ENCODE assay signal across 8 mouse cellular contexts in the genomic region with DNA sequence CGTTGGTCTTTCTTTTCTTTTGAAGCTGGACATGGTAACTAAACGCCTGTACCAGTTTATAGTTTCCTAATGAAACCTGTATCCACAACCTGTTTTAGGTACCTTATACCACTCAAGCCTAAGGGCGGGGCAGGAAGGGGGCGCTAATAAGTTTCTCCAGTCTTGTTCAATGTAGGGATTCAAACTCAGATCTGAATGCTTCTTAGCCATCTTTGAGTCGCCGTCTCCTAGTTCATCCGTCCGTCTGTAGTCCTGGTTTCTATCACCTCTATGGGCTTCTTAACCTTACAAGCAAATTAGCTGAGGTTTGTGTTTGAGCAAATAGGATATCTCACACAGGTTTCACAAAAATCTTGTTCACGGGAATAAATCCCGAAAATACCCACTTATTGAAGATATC. TPM values are rescaled to one million over a fixed set of nuclear protein-coding genes. Genes with fewer than 3 reads are reported as not detected.
DNase-seq lines count a peak whose midpoint lies in the region; ATAC-seq and TF ChIP-seq lines count a peak whose summit lies in the region.

No protein-coding gene starts in this region.

- peak overlapping the region; percentile 98 for H3K4me3 ChIP-seq in heart, embryonic 10.5 days
- peak overlapping the region; percentile 98 for H3K4me3 ChIP-seq in ES-Bruce4 (ENCODE audit: low read depth, low read length)
- peak overlapping the region; percentile 98 for H3K4me3 ChIP-seq in forebrain, embryonic 16.5 days (replicated peaks; ENCODE audit: low read length)
- H3K4me3 ChIP-seq in liver, embryonic 11.5 days (ENCODE audit: low read depth, low read length): peak overlapping the region; percentile 95
- H3K4me3 ChIP-seq in small intestine, adult 2 months (ENCODE audit: low read depth, low read length): peak overlapping the region; percentile 82

- TF ChIP-seq EP300 in ES-Bruce4 (IDR thresholded peaks at IDR 0.05; ENCODE audit: insufficient read depth, low read depth, low read length): no peak

- H3K4me1 ChIP-seq in heart, embryonic 10.5 days: peaks cover 29% of the 10 kb centered on the region
- H3K4me1 ChIP-seq in ES-Bruce4 (ENCODE audit: control insufficient read depth, insufficient read depth, low read length): peaks cover 2% of the 10 kb centered on the region
- H3K4me1 ChIP-seq in forebrain, embryonic 16.5 days (replicated peaks; ENCODE audit: control insufficient read depth, insufficient read depth, low read length): peaks cover 40% of the 10 kb centered on the region
- H3K4me1 ChIP-seq in liver, embryonic 11.5 days (replicated peaks; ENCODE audit: control insufficient read depth, insufficient read depth, low read length): peaks cover 20% of the 10 kb centered on the region
- H3K4me1 ChIP-seq in small intestine, adult 2 months (ENCODE audit: control insufficient read depth, insufficient read depth, insufficient read length, low read length): peaks cover 6% of the 10 kb centered on the region

- peak overlapping the region; percentile 77 for H3K9ac ChIP-seq in ES-Bruce4 (ENCODE audit: low read depth, poor library complexity, severe bottlenecking)
- peak overlapping the region; percentile 96 for H3K9ac ChIP-seq in forebrain, embryonic 16.5 days (replicated peaks; ENCODE audit: low read depth, low read length)
- H3K9ac ChIP-seq in liver, embryonic 11.5 days (ENCODE audit: low read depth, low read length): peak overlapping the region; percentile 96

- H3K9me3 ChIP-seq in heart, embryonic 10.5 days: no peaks in the 10 kb centered on the region
- no peaks in the 10 kb centered on the region for H3K9me3 ChIP-seq in ES-Bruce4 (replicated peaks; ENCODE audit: control insufficient read depth, insufficient read depth, low read length, poor library complexity, severe bottlenecking)
- H3K9me3 ChIP-seq in forebrain, embryonic 16.5 days (ENCODE audit: control insufficient read depth, low read length): no peaks in the 10 kb centered on the region
- H3K9me3 ChIP-seq in liver, embryonic 11.5 days (ENCODE audit: control insufficient read depth, low read length): no peaks in the 10 kb centered on the region

- TF ChIP-seq CTCF in ES-Bruce4 (IDR thresholded peaks at IDR 0.05; ENCODE audit: low read depth, low read length): no peak
- TF ChIP-seq CTCF in small intestine, adult 2 months (IDR thresholded peaks at IDR 0.05; ENCODE audit: extremely low read depth, insufficient read length, insufficient replicate concordance, low read depth, low read length): no peak

- DNase-seq in heart, embryonic 10.5 days (ENCODE audit: low spot score): no peak
- DNase-seq in heart, postnatal 4 days: no peak
- DNase-seq in liver, embryonic 11.5 days (ENCODE audit: low spot score): no peak
- DNase-seq in ovary, postnatal 36 days (ENCODE audit: low spot score): no peak
- no peak for DNase-seq in urinary bladder, adult 2 months (ENCODE audit: low spot score)

- peaks cover 9% of the 10 kb centered on the region for H3K36me3 ChIP-seq in heart, embryonic 10.5 days
- 0 out of 2 replicates have a peak, but pooled peaks cover 2% of the 10 kb centered on the region for H3K36me3 ChIP-seq in ES-Bruce4 (ENCODE audit: control insufficient read depth, insufficient read depth, low read length, poor library complexity, severe bottlenecking)
- H3K36me3 ChIP-seq in forebrain, embryonic 16.5 days (ENCODE audit: control insufficient read depth, insufficient read depth): peaks cover under 1% of the 10 kb centered on the region; the same call in 1 of the 2 replicates
- no peaks in the 10 kb centered on the region for H3K36me3 ChIP-seq in liver, embryonic 11.5 days (ENCODE audit: control insufficient read depth, insufficient read depth, low read length)
- H3K36me3 ChIP-seq in small intestine, adult 2 months (ENCODE audit: control insufficient read depth, insufficient read depth, low read length): no peaks in the 10 kb centered on the region

- H3K27me3 ChIP-seq in heart, embryonic 10.5 days (ENCODE audit: insufficient read depth, poor library complexity, severe bottlenecking): no peaks in the 10 kb centered on the region
- no peaks in the 10 kb centered on the region for H3K27me3 ChIP-seq in ES-Bruce4 (ENCODE audit: control insufficient read depth, insufficient read depth, low read length, poor library complexity, severe bottlenecking)
- H3K27me3 ChIP-seq in forebrain, embryonic 16.5 days (replicated peaks; ENCODE audit: control insufficient read depth, insufficient read depth, low read length): no peaks in the 10 kb centered on the region
- no peaks in the 10 kb centered on the region for H3K27me3 ChIP-seq in liver, embryonic 11.5 days (replicated peaks; ENCODE audit: control insufficient read depth, insufficient read depth, low read length)
- no peaks in the 10 kb centered on the region for H3K27me3 ChIP-seq in small intestine, adult 2 months (ENCODE audit: control insufficient read depth, insufficient read depth, low read length)

- WGBS in heart, embryonic 10.5 days: 5% methylated on average over 10 of the region's 10 CpGs
- 4% methylated on average over 10 of the region's 10 CpGs for WGBS in forebrain, embryonic 16.5 days
- 6% methylated on average over 10 of the region's 10 CpGs for WGBS in liver, embryonic 11.5 days
- WGBS in small intestine, adult 2 months: 2% methylated on average over 10 of the region's 10 CpGs

- peak overlapping the region; percentile 98 for H3K27ac ChIP-seq in heart, embryonic 10.5 days
- peak overlapping the region; percentile 74 for H3K27ac ChIP-seq in ES-Bruce4 (ENCODE audit: insufficient read depth, low read length)
- peak overlapping the region; percentile 98 for H3K27ac ChIP-seq in forebrain, embryonic 16.5 days (ENCODE audit: low read length)
- H3K27ac ChIP-seq in liver, embryonic 11.5 days (ENCODE audit: low read depth, low read length): peak overlapping the region; percentile 95
- peak overlapping the region; percentile 95 for H3K27ac ChIP-seq in small intestine, adult 2 months (ENCODE audit: insufficient read depth, low read depth, low read length)

- TF ChIP-seq POLR2A in ES-Bruce4 (IDR thresholded peaks at IDR 0.05; ENCODE audit: insufficient read depth, low read length): no peak
- no peak for TF ChIP-seq POLR2A in small intestine, adult 2 months (IDR thresholded peaks at IDR 0.05; ENCODE audit: low read depth, low read length)

- peak overlapping the region; percentile 76 for H3K4me2 ChIP-seq in forebrain, embryonic 16.5 days (ENCODE audit: low read length)
- H3K4me2 ChIP-seq in liver, embryonic 11.5 days: peak overlapping the region; percentile 87

- 0 out of 2 replicates have a peak, but pooled peaks have one; percentile 0 for ATAC-seq in forebrain, embryonic 16.5 days
- no peak for ATAC-seq in liver, embryonic 11.5 days (replicated peaks; ENCODE audit: low FRiP score)

RNA-seq across cellular contexts. Expression of gene Pex12, which starts 0.3 kb away (rescaled TPM):
- 9.6 and 11.9 TPM in 2 replicates for polyA plus RNA-seq in heart, embryonic 10.5 days (2016; fragmentation: Nextera tagmentation; extraction: Ambion mirVana)
- total RNA-seq in heart, postnatal 4 days (2021): 10 to 100 TPM in 1 of 2 experiments, 1 to 10 TPM in 1; 7.1 to 10.0 TPM
- polyA plus RNA-seq in ES-Bruce4 (2011; ENCODE audit: insufficient read depth, insufficient read length, low read depth, missing spikeins): 10.4 and 11.8 TPM in 2 replicates
- 19.1 and 22.5 TPM in 2 replicates for polyA plus RNA-seq in forebrain, embryonic 16.5 days (2015; fragmentation: Nextera tagmentation; extraction: Ambion mirVana)
- polyA plus RNA-seq in liver, embryonic 11.5 days (2014; fragmentation: Nextera tagmentation; extraction: Ambion mirVana): 12.4 and 13.7 TPM in 2 replicates
- polyA plus RNA-seq in small intestine, adult 2 months (2012; rRNA removed): 2.0 and 3.8 TPM in 2 replicates
- 10.6 and 11.0 TPM in 2 replicates for polyA plus RNA-seq in urinary bladder, adult 2 months (2012; rRNA removed)

RNA-seq across cellular contexts. Expression of gene Ap2b1, which starts 3.3 kb away (rescaled TPM):
- polyA plus RNA-seq in heart, embryonic 10.5 days (2016; fragmentation: Nextera tagmentation; extraction: Ambion mirVana): 48.2 and 55.0 TPM in 2 replicates
- 10 to 100 TPM; 76.7 to 83.4 TPM for total RNA-seq in heart, postnatal 4 days (2021)
- 190 and 196 TPM in 2 replicates for polyA plus RNA-seq in ES-Bruce4 (2011; ENCODE audit: insufficient read depth, insufficient read length, low read depth, missing spikeins)
- 122 and 125 TPM in 2 replicates for polyA plus RNA-seq in forebrain, embryonic 16.5 days (2015; fragmentation: Nextera tagmentation; extraction: Ambion mirVana)
- 52.2 and 56.3 TPM in 2 replicates for polyA plus RNA-seq in liver, embryonic 11.5 days (2014; fragmentation: Nextera tagmentation; extraction: Ambion mirVana)
- polyA plus RNA-seq in small intestine, adult 2 months (2012; rRNA removed): 11.3 and 27.1 TPM in 2 replicates
- 37.1 and 46.7 TPM in 2 replicates for polyA plus RNA-seq in urinary bladder, adult 2 months (2012; rRNA removed)

RNA-seq across cellular contexts. Expression of gene Slfn14, which starts 15.6 kb away (rescaled TPM):
- 0.58 and 0.79 TPM in 2 replicates for polyA plus RNA-seq in heart, embryonic 10.5 days (2016; fragmentation: Nextera tagmentation; extraction: Ambion mirVana)
- total RNA-seq in heart, postnatal 4 days (2021): under 1 TPM; 0.14 to 0.20 TPM
- not detected in 2 replicates for polyA plus RNA-seq in ES-Bruce4 (2011; ENCODE audit: insufficient read depth, insufficient read length, low read depth, missing spikeins)
- not detected in 2 replicates for polyA plus RNA-seq in forebrain, embryonic 16.5 days (2015; fragmentation: Nextera tagmentation; extraction: Ambion mirVana)
- polyA plus RNA-seq in liver, embryonic 11.5 days (2014; fragmentation: Nextera tagmentation; extraction: Ambion mirVana): 2.1 and 2.4 TPM in 2 replicates
- not detected in 2 replicates for polyA plus RNA-seq in small intestine, adult 2 months (2012; rRNA removed)
- polyA plus RNA-seq in urinary bladder, adult 2 months (2012; rRNA removed): 0.01 TPM in 1 of 2 replicates, not detected in the other
